Mouse (Mus musculus) stomach, embryonic 16.5 days (tissue): ENCODE measurements around the gene Nprl3. TPM values are rescaled to one million over a fixed set of nuclear protein-coding genes. Genes with fewer than 3 reads are reported as not detected.
A peak's percentile ranks its signal among the peaks of the same experiment; 100 is the strongest.

ENCODE experiments used
- ATAC-seq: fragments of 200-750 bp; cut with Nextera tagmentation; 2 replicates; pipeline ENCODE4 v1.8.0; 2017; ENCODE audit warnings: moderate number of reproducible peaks, moderate TSS enrichment; ENCODE audit not compliant: insufficient read depth, low FRiP score
- H3K27ac ChIP-seq: fragments of 300-500 bp; sonication (generic); 2 replicates; pipeline ENCODE4 v1.5.1; 2014; ENCODE audit warnings: low read length
- H3K27me3 ChIP-seq: fragments of 300-500 bp; sonication (generic); 2 replicates; pipeline ENCODE4 v1.6.1; 2014; ENCODE audit warnings: low read length, control low read depth, mixed read lengths; ENCODE audit not compliant: control insufficient read depth, insufficient read depth
- H3K36me3 ChIP-seq: fragments of 300-500 bp; sonication (generic); 2 replicates; pipeline ENCODE4 v1.6.1; 2014; ENCODE audit warnings: low read length; ENCODE audit not compliant: control insufficient read depth, insufficient read depth
- H3K4me1 ChIP-seq: fragments of 300-500 bp; sonication (generic); 2 replicates; pipeline ENCODE4 v1.6.1; 2014; ENCODE audit warnings: low read length, control low read depth, mixed read lengths; ENCODE audit not compliant: control insufficient read depth, insufficient read depth
- H3K4me2 ChIP-seq: fragments of 300-500 bp; sonication (generic); 2 replicates; pipeline ENCODE4 v1.6.1; 2014; ENCODE audit warnings: low read depth, low read length, mixed read lengths
- H3K4me3 ChIP-seq: fragments of 300-500 bp; sonication (generic); replicated peaks from 2 replicates; pipeline ENCODE4 v1.5.1; 2014; ENCODE audit warnings: mild to moderate bottlenecking, low read length
- H3K9ac ChIP-seq: fragments of 300-500 bp; sonication (generic); 2 replicates; pipeline ENCODE4 v1.6.1; 2014; ENCODE audit warnings: low read length
- H3K9me3 ChIP-seq: fragments of 300-500 bp; sonication (generic); replicated peaks from 2 replicates; pipeline ENCODE4 v1.6.1; 2016; ENCODE audit warnings: low read length, control low read depth; ENCODE audit not compliant: control insufficient read depth
- WGBS: fragments of 180-500 bp; shearing (Covaris S2); extraction: QIAGEN DNeasy Blood & Tissue Kit; methylation state at CpG from one replicate; pipeline ENCODE4 v1.1.7; 2014; 5-methylcytosine and 5-hydroxymethylcytosine counted together
- polyA plus RNA-seq: library from polyadenylated mRNA; unstranded; fragments of >200 nt; fragmentation: Nextera tagmentation; extraction: Ambion mirVana; gene quantifications from 2 replicates; pipeline ENCODE4 v1.2.1, GENCODE M21; 2015

Nprl3 gene
- polyA plus RNA-seq, 1 experiment from 2014 or later = 36.8 TPM

DNA sequence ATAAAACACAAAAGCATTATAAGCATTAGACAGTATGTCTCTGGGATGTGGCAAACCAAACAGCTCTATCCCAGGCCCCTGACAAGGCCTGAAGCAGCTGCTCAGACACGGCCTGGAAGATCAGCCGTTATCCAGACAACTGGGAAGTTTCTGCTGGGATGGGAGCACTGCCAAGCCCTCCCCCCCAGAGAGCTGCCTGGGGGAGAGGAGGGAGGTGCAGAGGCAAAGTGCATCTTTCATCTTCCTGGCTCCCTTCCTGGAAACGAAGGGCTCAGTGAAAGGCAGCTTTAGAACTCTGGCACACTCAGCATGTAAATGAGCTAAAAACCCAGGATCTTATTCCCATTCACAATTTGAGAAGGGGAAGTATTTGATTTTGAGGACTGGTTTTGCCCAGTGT, 31.9 kb downstream of the Nprl3 start:
- peaks cover 19% of the 10 kb centered on the region for H3K4me1 ChIP-seq
- peak overlapping the region; percentile 79 for H3K27ac ChIP-seq
- no peaks in the 10 kb centered on the region for H3K9me3 ChIP-seq
- WGBS = 28% methylated on average over 3 of the region's 3 CpGs
- no peak overlapping the region for H3K4me2 ChIP-seq
- H3K27me3 ChIP-seq = no peaks in the 10 kb centered on the region
- 0 out of 2 replicates have a peak, but pooled peaks cover 15% of the 10 kb centered on the region for H3K36me3 ChIP-seq
- ATAC-seq = peak; percentile 74
- no peak overlapping the region for H3K9ac ChIP-seq
- no peak overlapping the region for H3K4me3 ChIP-seq

DNA sequence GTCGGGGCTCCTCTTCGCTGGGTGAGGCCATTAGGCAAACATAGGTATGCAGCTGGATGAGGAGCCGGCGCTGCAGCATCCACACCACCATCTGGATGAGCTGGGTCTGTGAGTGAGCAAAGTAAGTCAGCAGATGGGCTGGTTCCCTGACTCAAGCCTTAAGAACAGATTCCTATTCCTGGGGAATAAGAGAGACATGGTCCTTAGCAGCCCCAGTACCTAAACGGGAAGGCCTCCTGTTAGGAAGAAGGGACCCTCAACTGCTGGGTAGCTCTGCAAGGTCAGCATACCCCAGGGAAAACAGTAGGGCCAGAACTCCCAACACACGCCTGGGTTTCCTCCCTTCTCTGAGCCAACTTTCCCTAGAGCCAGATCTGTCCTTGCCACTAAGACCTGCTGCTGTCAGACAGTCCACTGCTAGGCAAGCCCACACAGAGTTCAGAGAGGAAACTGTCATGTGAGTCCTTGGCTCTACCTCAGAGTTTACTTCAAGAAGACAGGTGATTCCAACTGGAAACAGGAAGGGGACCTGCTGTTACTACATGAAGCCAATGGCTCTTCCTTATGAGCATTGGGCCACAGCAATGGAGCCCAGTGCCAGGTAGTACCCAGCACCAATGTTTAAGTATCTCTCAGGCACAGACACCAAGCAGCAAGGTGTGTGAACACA, 32.6 kb downstream of the Nprl3 start:
- Histone ChIP-seq H3K36me3 (0 out of 2 replicates have a peak, but pooled peaks cover 10% of the 10 kb centered on the region), H3K27me3 (no peaks in the 10 kb centered on the region), H3K9ac (peak overlapping the region; percentile 33; the same call in 1 of the 2 replicates), H3K27ac (peak overlapping the region; percentile 79), H3K4me2 (no peak overlapping the region), H3K9me3 (no peaks in the 10 kb centered on the region), H3K4me1 (peaks cover 19% of the 10 kb centered on the region), H3K4me3 (no peak overlapping the region)
- no peak for ATAC-seq
- 84% methylated on average over 6 of the region's 6 CpGs for WGBS

DNA sequence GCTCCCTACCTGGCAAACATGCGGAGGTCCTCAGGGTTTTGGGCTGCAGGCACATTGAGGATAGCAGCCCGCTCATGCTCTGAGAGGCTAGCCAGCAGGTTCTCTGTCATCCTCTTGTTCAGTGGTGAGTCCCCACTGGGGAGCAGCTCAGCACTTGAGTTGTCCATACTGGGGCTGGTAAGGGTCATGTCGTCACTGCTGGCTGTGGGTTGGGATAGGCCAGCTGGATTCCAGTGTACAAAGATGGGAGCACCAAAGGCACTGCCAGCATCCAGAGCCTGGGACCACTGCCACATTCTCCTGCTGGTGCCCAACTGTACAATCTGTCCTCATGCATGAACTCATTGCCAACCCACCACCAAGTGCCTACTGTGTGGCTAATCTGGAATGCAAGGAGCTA, 33.6 kb downstream of the Nprl3 start:
- H3K4me2 ChIP-seq = no peak overlapping the region
- H3K9me3 ChIP-seq = no peaks in the 10 kb centered on the region
- H3K4me3 ChIP-seq = no peak overlapping the region
- H3K27me3 ChIP-seq = no peaks in the 10 kb centered on the region
- ATAC-seq = no peak
- H3K4me1 ChIP-seq = peaks cover 19% of the 10 kb centered on the region
- no peak overlapping the region for H3K27ac ChIP-seq
- WGBS = 95% methylated on average over 3 of the region's 3 CpGs
- 0 out of 2 replicates have a peak, but pooled peaks cover 8% of the 10 kb centered on the region for H3K36me3 ChIP-seq
- no peak overlapping the region for H3K9ac ChIP-seq

DNA sequence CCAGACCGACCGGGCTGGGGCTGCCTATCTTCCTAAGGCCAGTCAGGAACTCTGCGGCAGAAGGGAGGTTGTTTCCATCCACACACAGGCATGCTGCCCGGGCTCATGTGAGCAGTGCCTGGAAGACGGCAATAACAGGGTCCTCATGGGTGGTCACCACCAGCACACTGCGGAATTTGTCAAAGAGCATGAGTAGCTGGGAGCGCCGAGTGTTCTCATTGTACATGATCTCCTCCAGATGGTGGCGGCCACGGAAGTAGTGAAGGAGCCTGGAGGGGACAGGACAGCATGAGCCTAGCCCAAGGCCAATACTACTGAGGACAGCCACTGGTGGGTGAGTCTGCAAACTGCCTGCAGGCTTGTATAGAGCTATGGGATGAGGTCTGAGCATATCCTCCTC, 34.7 kb downstream of the Nprl3 start:
- Histone ChIP-seq H3K27me3 (no peaks in the 10 kb centered on the region), H3K4me2 (no peak overlapping the region), H3K27ac (no peak overlapping the region), H3K9ac (no peak overlapping the region), H3K9me3 (no peaks in the 10 kb centered on the region), H3K4me3 (no peak overlapping the region), H3K36me3 (peaks cover 8% of the 10 kb centered on the region; the same call in 1 of the 2 replicates), H3K4me1 (peaks cover 19% of the 10 kb centered on the region)
- 70% methylated on average over 10 of the region's 10 CpGs for WGBS
- peak; percentile 23; the same call in 1 of the 2 replicates for ATAC-seq

DNA sequence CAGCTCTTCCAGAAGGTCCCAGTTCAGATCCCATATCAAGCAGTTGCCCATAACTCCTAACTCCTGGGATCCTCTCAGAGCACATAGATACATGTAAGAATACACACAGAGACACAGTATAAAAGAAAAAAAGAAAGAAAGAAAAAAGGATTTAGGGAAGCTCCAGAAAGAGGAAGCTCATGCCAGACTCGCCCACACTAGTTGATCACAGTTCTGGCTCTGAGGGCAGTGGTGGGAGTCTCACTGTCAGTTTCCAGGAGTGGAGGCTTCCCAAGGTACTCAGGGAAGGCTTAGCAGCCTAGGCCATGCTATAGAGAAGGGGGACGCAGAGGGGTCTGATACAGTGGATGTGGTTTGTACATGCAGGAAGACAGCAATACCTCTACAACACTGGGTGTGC, 36.4 kb downstream of the Nprl3 start:
- no peaks in the 10 kb centered on the region for H3K9me3 ChIP-seq
- no peak for ATAC-seq
- H3K36me3 ChIP-seq = peaks cover 8% of the 10 kb centered on the region; the same call in 1 of the 2 replicates
- H3K27ac ChIP-seq = no peak overlapping the region
- no peak overlapping the region for H3K4me3 ChIP-seq
- H3K27me3 ChIP-seq = no peaks in the 10 kb centered on the region
- H3K4me1 ChIP-seq = peaks cover 23% of the 10 kb centered on the region
- 84% methylated on average over 2 of the region's 2 CpGs for WGBS
- H3K4me2 ChIP-seq = no peak overlapping the region
- H3K9ac ChIP-seq = no peak overlapping the region

DNA sequence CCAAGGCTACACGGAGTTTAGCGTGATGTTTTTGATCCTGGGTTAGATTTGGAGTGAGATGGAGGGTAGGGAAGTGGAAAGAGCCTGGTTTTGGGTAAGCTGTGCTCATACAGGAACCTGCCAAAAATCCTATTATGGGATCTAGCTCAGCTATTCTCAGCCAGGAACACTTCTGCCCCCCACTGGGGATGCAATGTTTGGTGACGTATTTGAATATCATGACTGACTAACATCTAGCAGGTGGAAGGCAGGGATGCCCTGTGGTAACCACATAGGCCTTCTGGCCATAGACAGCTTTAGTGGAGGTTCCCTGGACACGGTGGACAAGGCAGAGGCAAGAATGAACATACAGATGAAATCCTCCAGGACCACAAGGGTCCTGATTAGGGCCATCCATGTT, 37.3 kb downstream of the Nprl3 start:
- H3K4me1 ChIP-seq = peaks cover 24% of the 10 kb centered on the region
- no peak overlapping the region for H3K4me2 ChIP-seq
- H3K27ac ChIP-seq = no peak overlapping the region
- no peaks in the 10 kb centered on the region for H3K27me3 ChIP-seq
- WGBS = 82% methylated on average over 4 of the region's 4 CpGs
- H3K4me3 ChIP-seq = no peak overlapping the region
- H3K9ac ChIP-seq = no peak overlapping the region
- no peak for ATAC-seq
- H3K9me3 ChIP-seq = no peaks in the 10 kb centered on the region
- peaks cover 8% of the 10 kb centered on the region; the same call in 1 of the 2 replicates for H3K36me3 ChIP-seq

DNA sequence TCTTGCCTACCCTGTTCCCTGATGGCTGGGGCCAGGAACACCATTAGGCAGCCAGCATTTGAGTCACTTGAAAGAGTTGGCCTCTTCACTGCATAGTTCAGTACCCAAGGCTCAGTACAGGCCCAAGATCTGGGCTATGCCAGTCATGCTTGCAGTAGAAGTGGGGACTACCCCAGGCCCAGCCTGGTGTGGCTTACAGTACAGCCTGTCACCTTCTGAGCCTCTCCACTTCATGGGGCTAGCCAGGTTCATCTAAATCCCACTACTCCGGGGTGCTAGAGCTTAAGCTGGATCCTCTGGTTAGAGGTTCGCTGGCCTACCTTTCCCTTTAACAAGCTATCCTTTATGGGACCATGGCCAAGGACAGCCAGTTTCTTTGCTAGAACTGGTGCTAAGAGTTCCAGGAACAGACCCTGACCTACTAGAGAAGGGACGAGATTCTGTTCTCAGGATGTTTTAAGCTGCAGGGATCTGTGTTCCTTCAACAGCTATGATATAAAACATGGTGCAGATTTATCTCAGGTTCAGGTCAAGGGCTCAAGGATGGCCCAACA, 39.1 kb downstream of the Nprl3 start:
- Histone ChIP-seq H3K27me3 (no peaks in the 10 kb centered on the region), H3K9ac (no peak overlapping the region), H3K4me3 (no peak overlapping the region), H3K4me1 (peaks cover 29% of the 10 kb centered on the region), H3K9me3 (no peaks in the 10 kb centered on the region), H3K36me3 (peaks cover 8% of the 10 kb centered on the region; the same call in 1 of the 2 replicates), H3K4me2 (no peak overlapping the region), H3K27ac (no peak overlapping the region)
- WGBS = 83% methylated on average over 3 of the region's 3 CpGs
- ATAC-seq = no peak

DNA sequence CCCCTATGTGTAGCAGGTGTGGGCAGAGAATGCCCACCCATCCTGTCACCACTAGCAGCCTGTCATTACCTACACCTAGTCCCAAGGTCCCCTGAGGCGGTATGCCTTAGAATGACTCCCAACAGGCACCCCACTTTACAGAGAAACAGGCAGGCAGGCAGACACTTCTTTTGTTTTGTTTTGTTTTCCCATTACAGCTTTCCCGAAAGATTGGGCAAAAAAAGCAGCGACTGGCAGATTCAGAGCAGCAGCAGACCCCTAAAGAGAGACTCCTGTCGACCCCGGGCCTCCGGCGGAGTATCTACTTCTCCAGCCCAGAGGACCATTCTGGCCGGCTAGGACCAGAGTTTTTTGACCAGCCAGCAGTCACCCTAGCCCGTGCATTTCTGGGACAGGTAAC, 40.0 kb downstream of the Nprl3 start:
- H3K36me3 ChIP-seq = peaks cover 8% of the 10 kb centered on the region; the same call in 1 of the 2 replicates
- H3K4me2 ChIP-seq = peak overlapping the region; percentile 90; the same call in 1 of the 2 replicates
- ATAC-seq = no peak
- no peaks in the 10 kb centered on the region for H3K9me3 ChIP-seq
- no peaks in the 10 kb centered on the region for H3K27me3 ChIP-seq
- H3K27ac ChIP-seq = no peak overlapping the region
- peaks cover 36% of the 10 kb centered on the region for H3K4me1 ChIP-seq
- H3K4me3 ChIP-seq = no peak overlapping the region
- 86% methylated on average over 9 of the region's 9 CpGs for WGBS
- peak overlapping the region; percentile 88; the same call in 1 of the 2 replicates for H3K9ac ChIP-seq

DNA sequence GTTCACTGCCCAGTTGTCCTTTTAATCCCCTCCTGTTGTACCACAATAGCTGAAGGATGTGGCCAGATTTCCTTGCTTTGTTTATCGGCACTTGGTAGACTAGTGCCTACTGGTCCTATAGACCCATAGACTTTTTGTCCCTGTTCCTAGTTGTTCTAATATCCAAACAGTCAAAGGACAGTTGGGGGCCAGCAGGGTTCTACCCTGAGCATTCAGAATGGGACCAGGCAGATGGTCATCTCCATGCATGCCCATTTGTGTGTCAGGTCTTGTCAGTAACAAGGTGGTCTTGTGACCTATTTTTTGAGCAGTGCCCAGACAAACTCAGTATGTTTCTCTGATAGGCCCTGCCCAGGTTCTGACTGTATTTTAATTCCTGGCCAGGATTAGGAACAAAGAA, 40.5 kb downstream of the Nprl3 start:
- H3K36me3 ChIP-seq = peaks cover 8% of the 10 kb centered on the region; the same call in 1 of the 2 replicates

More for the DNA sequence above, 40.5 kb downstream of the Nprl3 start:
- Histone ChIP-seq H3K27ac (peak overlapping the region; percentile 95), H3K4me3 (peak overlapping the region; percentile 79), H3K4me1 (peaks cover 40% of the 10 kb centered on the region), H3K27me3 (no peaks in the 10 kb centered on the region), H3K9ac (peak overlapping the region; percentile 88), H3K9me3 (no peaks in the 10 kb centered on the region), H3K4me2 (peak overlapping the region; percentile 90)
- ATAC-seq = no peak
- WGBS = 33% methylated on average over 1 of the region's 1 CpGs
